ENCODE assay signal across 8 mouse cellular contexts in the genomic region with DNA sequence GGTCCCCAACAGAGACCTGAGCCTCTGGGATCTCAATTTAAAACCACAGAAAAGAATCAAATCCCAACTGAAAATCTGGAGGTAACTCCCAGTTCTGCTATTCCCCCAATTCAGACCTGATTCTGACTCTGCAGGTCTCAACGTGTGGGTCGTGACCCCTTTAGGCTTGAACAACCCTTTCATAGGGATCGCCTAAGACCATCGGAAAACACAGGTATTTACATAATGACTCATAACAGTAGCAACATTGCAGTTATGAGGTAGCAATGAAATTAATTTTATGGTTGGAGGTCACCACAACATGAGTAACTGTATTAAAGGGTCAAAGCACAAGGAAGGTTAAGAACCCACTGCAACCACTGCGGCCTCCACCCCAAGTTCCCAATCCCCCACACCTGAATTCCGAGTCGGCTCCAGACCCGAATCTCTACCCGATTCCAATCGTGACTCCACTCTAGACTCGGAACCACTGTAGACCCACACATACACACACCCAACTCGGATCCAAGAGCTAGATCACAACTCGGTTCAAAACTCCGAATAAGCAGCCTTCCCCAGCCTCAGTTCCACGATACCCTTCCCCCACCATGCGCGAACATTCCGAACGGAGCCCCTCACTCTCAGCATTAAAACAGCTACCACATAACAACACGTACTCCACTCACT.
DNase-seq lines count a peak whose midpoint lies in the region; TF ChIP-seq lines count a peak whose summit lies in the region.

No protein-coding gene starts in this region.

- no peaks in the 10 kb centered on the region; the same call in 1 of the 2 replicates for H3K4me1 ChIP-seq in cerebellum, adult 2 months (ENCODE audit: control insufficient read depth, insufficient read depth, low read length)
- peaks cover 5% of the 10 kb centered on the region for H3K4me1 ChIP-seq in testis, adult 2 months (ENCODE audit: control insufficient read depth, insufficient read depth, low read length)
- peaks cover 9% of the 10 kb centered on the region for H3K4me1 ChIP-seq in limb, embryonic 10.5 days
- peaks cover 4% of the 10 kb centered on the region; the same call in 1 of the 2 replicates for H3K4me1 ChIP-seq in olfactory bulb, adult 2 months (ENCODE audit: control insufficient read depth, insufficient read depth, low read length)

- peak; percentile 6 to 20 for DNase-seq in cerebellum, adult 2 months
- no peak for DNase-seq in cerebellum, adult 9-10 months
- DNase-seq in testis, postnatal 10 days (ENCODE audit: low spot score): no peak
- DNase-seq in limb, embryonic 10.5 days (ENCODE audit: low spot score): no peak
- DNase-seq in gastrocnemius, postnatal 14 days: no peak
- DNase-seq in spleen, postnatal 36 days (ENCODE audit: low spot score in 2 of 2): no peak

- no peaks in the 10 kb centered on the region for H3K36me3 ChIP-seq in testis, adult 2 months (ENCODE audit: control insufficient read depth, insufficient read depth, low read length)
- H3K36me3 ChIP-seq in limb, embryonic 10.5 days: peaks cover 22% of the 10 kb centered on the region

- H3K9me3 ChIP-seq in limb, embryonic 10.5 days (replicated peaks): peaks cover 12% of the 10 kb centered on the region; the same call in 1 of the 2 replicates

- TF ChIP-seq CTCF in cerebellum, adult 2 months (IDR thresholded peaks at IDR 0.05; ENCODE audit: borderline replicate concordance, insufficient read depth, low read depth, low read length): no peak
- no peak for TF ChIP-seq CTCF in testis, adult 2 months (IDR thresholded peaks at IDR 0.05; ENCODE audit: control insufficient read depth, insufficient read depth, insufficient replicate concordance, low read depth, low read length)
- TF ChIP-seq CTCF in olfactory bulb, adult 2 months (IDR thresholded peaks at IDR 0.05; ENCODE audit: insufficient read depth, low read depth, low read length): no peak

- no peak for TF ChIP-seq POLR2A in cerebellum, adult 2 months (IDR thresholded peaks at IDR 0.05; ENCODE audit: borderline replicate concordance, insufficient read depth, low read length)
- TF ChIP-seq POLR2A in testis, adult 2 months (IDR thresholded peaks at IDR 0.05; ENCODE audit: control insufficient read depth, low read depth, low read length): no peak
- no peak for TF ChIP-seq POLR2A in olfactory bulb, adult 2 months (IDR thresholded peaks at IDR 0.05; ENCODE audit: insufficient read depth, low read depth, low read length)

- WGBS in cerebellum, adult 2 months: 47% methylated on average over 20 of the region's 20 CpGs
- WGBS in limb, embryonic 10.5 days: 47% methylated on average over 20 of the region's 20 CpGs
- WGBS in olfactory bulb, adult 2 months: 57% methylated on average over 20 of the region's 20 CpGs

- peak overlapping the region; percentile 86 for H3K4me3 ChIP-seq in cerebellum, adult 2 months (replicated peaks; ENCODE audit: insufficient read depth, low read depth, low read length)
- peak overlapping the region; percentile 87 for H3K4me3 ChIP-seq in testis, adult 2 months (ENCODE audit: control insufficient read depth, low read depth, low read length)
- peak overlapping the region; percentile 61 for H3K4me3 ChIP-seq in limb, embryonic 10.5 days
- H3K4me3 ChIP-seq in olfactory bulb, adult 2 months (ENCODE audit: insufficient read depth, low read depth, low read length): peak overlapping the region; percentile 49

- no peak overlapping the region for H3K27ac ChIP-seq in cerebellum, adult 2 months (ENCODE audit: insufficient read depth, low read length)
- peak overlapping the region; percentile 94 for H3K27ac ChIP-seq in testis, adult 2 months (ENCODE audit: control insufficient read depth, insufficient read depth, low read depth, low read length)
- peak overlapping the region; percentile 83 for H3K27ac ChIP-seq in limb, embryonic 10.5 days
- H3K27ac ChIP-seq in olfactory bulb, adult 2 months (ENCODE audit: insufficient read depth, low read depth, low read length): no peak overlapping the region

- H3K27me3 ChIP-seq in cerebellum, adult 2 months (ENCODE audit: control insufficient read depth, insufficient read depth, low read length): no peaks in the 10 kb centered on the region
- H3K27me3 ChIP-seq in testis, adult 2 months (ENCODE audit: control insufficient read depth, insufficient read depth, low read length): no peaks in the 10 kb centered on the region
- H3K27me3 ChIP-seq in limb, embryonic 10.5 days (ENCODE audit: low read depth, poor library complexity, severe bottlenecking): no peaks in the 10 kb centered on the region

- intact Hi-C loops in gastrocnemius, postnatal 14 days (cut with DNase I; ENCODE audit: low total_unique reads): no loop called here

Comparison
In these comparisons a context has a peak if more than half of its experiments do, and no peak if none do; other contexts are left out.
1. DNase-seq: peak in cerebellum, adult 2 months (2 of 2); none in cerebellum, adult 9-10 months (single experiment), testis, postnatal 10 days (single experiment), limb, embryonic 10.5 days (single experiment), gastrocnemius, postnatal 14 days (single experiment) and spleen, postnatal 36 days (0 of 2).
2. H3K27ac ChIP-seq: peak in testis, adult 2 months (single experiment) and limb, embryonic 10.5 days (single experiment); none in cerebellum, adult 2 months (single experiment) and olfactory bulb, adult 2 months (single experiment).
3. Peak in every context shown above with its lines, with median percentiles within 50 percentile points of each other: H3K4me3 ChIP-seq.